Mouse (Mus musculus): ENCODE results near the gene Adcyap1r1. TPM values are rescaled to one million over a fixed set of nuclear protein-coding genes. Genes with fewer than 3 reads are reported as not detected.
A peak's percentile ranks its signal among the peaks of the same experiment; 100 is the strongest.

Gene Adcyap1r1
- total RNA-seq, 4 experiments from 2014 or later = 5.1 to 5.8 (median 5.4) TPM

- no peak for DNase-seq (ENCODE audit: low spot score)
Observed at GRCm38 (mm10) chr6:55501061-55501460, 49.3 kb downstream of the Adcyap1r1 start.

GRCm38 (mm10) chr6:55502309-55502708, 50.5 kb downstream of the Adcyap1r1 start:
- DNase-seq (ENCODE audit: low spot score) = no peak

GRCm38 (mm10) chr6:55504797-55505488, 53.2 kb downstream of the Adcyap1r1 start:
- DNase-seq (ENCODE audit: low spot score) = peak; percentile 65

GRCm38 (mm10) chr6:55506519-55506918, 54.7 kb downstream of the Adcyap1r1 start:
- no peak for DNase-seq (ENCODE audit: low spot score)

- no peak for DNase-seq (ENCODE audit: low spot score)
Observed at GRCm38 (mm10) chr6:55509130-55509870, 57.5 kb downstream of the Adcyap1r1 start.

- peak; percentile 86 for DNase-seq (ENCODE audit: low spot score)
Observed at GRCm38 (mm10) chr6:55511212-55512065, 59.7 kb downstream of the Adcyap1r1 start.

GRCm38 (mm10) chr6:55512066-55512703, 60.4 kb downstream of the Adcyap1r1 start:
- no peak for DNase-seq (ENCODE audit: low spot score)

- no peak for DNase-seq (ENCODE audit: low spot score)
Observed at GRCm38 (mm10) chr6:55513477-55513876, 61.7 kb downstream of the Adcyap1r1 start.

GRCm38 (mm10) chr6:55519605-55520201, 67.9 kb downstream of the Adcyap1r1 start:
- DNase-seq (ENCODE audit: low spot score) = peak; percentile 81

- DNase-seq (ENCODE audit: low spot score) = peak; percentile 46
Observed at GRCm38 (mm10) chr6:55520237-55521095, 68.7 kb downstream of the Adcyap1r1 start.

GRCm38 (mm10) chr6:55536469-55536868, 84.7 kb downstream of the Adcyap1r1 start:
- no peak for DNase-seq (ENCODE audit: low spot score)

GRCm38 (mm10) chr6:55539196-55539595, 87.4 kb downstream of the Adcyap1r1 start:
- DNase-seq (ENCODE audit: low spot score) = no peak

- no peak for DNase-seq (ENCODE audit: low spot score)
Observed at GRCm38 (mm10) chr6:55542359-55542758, 90.6 kb downstream of the Adcyap1r1 start.

GRCm38 (mm10) chr6:55543345-55543744, 91.6 kb downstream of the Adcyap1r1 start:
- no peak for DNase-seq (ENCODE audit: low spot score)

- DNase-seq (ENCODE audit: low spot score) = no peak
Observed at GRCm38 (mm10) chr6:55549211-55549610, 97.4 kb downstream of the Adcyap1r1 start.

- peak; percentile 19 for DNase-seq (ENCODE audit: low spot score)
Observed at GRCm38 (mm10) chr6:55550926-55551325, 99.1 kb downstream of the Adcyap1r1 start.

Measured in heart, adult 8-10 months (tissue).